Mouse (Mus musculus): ENCODE results near the gene Vwce.

Gene Vwce

GRCm38 (mm10) chr19:10714682-10715475, 80.9 kb downstream of the Vwce start:
- peak; percentile 45 to 48 for DNase-seq (ENCODE audit: low spot score in 2 of 2)

- no peak for DNase-seq (ENCODE audit: low spot score in 2 of 2)
Observed at GRCm38 (mm10) chr19:10715476-10715875, 81.5 kb downstream of the Vwce start.
